Mouse (Mus musculus): ENCODE results near the gene Mvb12b. TPM values are rescaled to one million over a fixed set of nuclear protein-coding genes. Genes with fewer than 3 reads are reported as not detected.

The Mvb12b gene
- polyA plus RNA-seq, 1 experiment from 2014 or later, result 24.0 TPM

DNA sequence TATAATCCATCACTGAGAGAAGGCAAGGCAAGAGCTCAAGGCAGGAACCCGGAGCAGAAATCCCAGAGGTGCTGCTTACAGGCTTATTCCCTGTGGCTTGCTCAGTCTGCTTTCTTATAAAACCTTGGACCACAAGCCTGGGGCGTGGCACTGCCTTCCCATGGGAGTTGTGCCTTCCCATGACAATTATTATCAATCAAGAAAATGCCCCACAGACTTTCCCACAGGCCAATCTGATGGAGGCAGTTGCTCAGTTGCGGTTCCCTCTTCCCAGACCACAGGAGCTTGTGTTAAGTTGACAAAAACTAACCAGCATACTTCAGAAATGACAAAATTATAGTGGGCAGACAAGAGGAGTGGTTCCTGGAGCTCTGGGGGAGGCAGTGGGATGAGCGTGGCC lies 19.4 kb downstream of the Mvb12b start:
- H3K4me2 ChIP-seq (ENCODE audit: low read length), result no peak overlapping the region
- no peaks in the 10 kb centered on the region for H3K27me3 ChIP-seq (ENCODE audit: insufficient read depth, low read length)
- H3K4me3 ChIP-seq (replicated peaks; ENCODE audit: low read depth, low read length), result no peak overlapping the region
- DNase-seq (ENCODE audit: low spot score), result no peak
- peaks cover 6% of the 10 kb centered on the region; the same call in 1 of the 2 replicates for H3K36me3 ChIP-seq (ENCODE audit: insufficient read depth, low read length)
- ATAC-seq (replicated peaks; ENCODE audit: low FRiP score, low read depth), result no peak
- H3K4me1 ChIP-seq (replicated peaks; ENCODE audit: insufficient read depth, low read length), result peaks cover 37% of the 10 kb centered on the region; the same call in 1 of the 2 replicates
- H3K9me3 ChIP-seq (replicated peaks; ENCODE audit: low read length), result no peaks in the 10 kb centered on the region
- no peak for TF ChIP-seq CTCF (IDR thresholded peaks at IDR 0.05; ENCODE audit: low read depth)
- no peak overlapping the region for H3K27ac ChIP-seq
- 90% methylated on average over 4 of the region's 4 CpGs for WGBS
- no peak overlapping the region for H3K9ac ChIP-seq (ENCODE audit: low read depth, low read length)

DNA sequence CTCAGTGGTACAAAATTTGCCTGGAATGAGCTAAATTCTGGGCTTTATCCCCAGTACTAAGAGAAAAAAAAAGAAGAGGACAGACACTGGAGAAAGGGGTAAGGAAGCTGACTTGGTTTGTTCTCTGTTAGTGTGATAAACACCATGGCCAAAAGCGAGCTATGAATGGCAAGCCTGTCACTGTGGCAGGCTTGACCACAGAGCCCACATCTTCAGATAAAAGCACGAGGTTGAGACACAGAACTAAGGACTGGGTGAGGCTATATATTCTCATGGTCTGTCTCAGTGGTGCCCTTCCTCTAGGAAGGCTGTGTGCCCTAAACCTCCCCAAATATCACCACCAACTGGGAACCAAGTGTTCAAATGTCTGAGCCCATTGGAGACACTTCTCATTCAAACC lies 31.0 kb downstream of the Mvb12b start:
- DNase-seq (ENCODE audit: low spot score), result no peak
- Histone ChIP-seq H3K4me3 (replicated peaks; ENCODE audit: low read depth, low read length) (no peak overlapping the region), H3K9me3 (replicated peaks; ENCODE audit: low read length) (no peaks in the 10 kb centered on the region), H3K4me2 (ENCODE audit: low read length) (no peak overlapping the region), H3K9ac (ENCODE audit: low read depth, low read length) (no peak overlapping the region), H3K27me3 (ENCODE audit: insufficient read depth, low read length) (no peaks in the 10 kb centered on the region), H3K27ac (no peak overlapping the region), H3K4me1 (replicated peaks; ENCODE audit: insufficient read depth, low read length) (no peaks in the 10 kb centered on the region), H3K36me3 (ENCODE audit: insufficient read depth, low read length) (0 out of 2 replicates have a peak, but pooled peaks cover 5% of the 10 kb centered on the region)
- ATAC-seq (replicated peaks; ENCODE audit: low FRiP score, low read depth), result no peak
- 81% methylated on average over 2 of the region's 2 CpGs for WGBS
- TF ChIP-seq CTCF (IDR thresholded peaks at IDR 0.05; ENCODE audit: low read depth), result no peak

DNA sequence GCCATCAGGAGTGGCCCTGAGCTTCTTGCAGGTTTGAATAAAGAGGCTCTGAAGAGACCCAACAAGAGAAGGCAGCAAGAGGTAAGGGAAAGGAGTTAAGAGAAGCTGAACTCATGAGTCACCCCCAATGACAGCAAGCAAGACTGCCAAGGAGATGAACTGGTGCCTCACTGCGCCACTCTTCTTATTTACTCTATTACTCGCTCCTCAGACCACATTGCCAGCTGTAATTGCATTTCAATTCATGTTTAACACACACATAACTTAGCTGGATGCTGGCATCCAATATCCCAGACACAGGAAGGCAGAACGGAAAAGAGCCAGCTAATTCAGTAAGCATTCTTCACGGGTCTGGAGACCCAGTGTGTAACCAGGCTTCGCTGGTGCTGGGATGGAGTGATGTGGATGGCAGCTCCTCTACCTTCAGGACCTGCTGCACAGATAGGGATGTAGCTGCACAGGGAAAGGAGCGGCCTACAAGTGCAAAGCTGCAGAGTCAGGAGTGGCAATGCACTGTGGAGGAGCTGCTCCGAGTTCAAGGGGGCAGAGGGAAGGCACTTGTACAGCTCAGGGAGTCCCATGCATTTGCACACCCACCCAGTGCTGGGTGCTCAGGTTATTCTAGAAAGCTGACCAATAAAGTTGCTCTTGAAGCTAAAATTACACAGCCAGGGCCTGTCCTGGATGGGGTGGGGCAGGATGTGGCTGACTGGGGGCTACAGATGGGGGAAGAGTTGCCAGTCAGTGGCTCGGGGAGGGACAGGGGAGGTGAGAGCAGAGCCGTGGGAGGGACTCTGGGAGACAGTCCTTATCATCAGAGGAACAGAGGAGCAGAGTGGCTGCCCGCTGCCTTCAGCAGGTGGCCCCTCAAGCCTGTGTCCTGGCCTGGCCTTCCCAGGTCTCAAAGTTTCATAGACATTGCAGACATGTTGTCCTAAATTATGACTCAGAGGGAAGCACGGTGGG lies 34.5 kb downstream of the Mvb12b start:
- no peak for ATAC-seq (replicated peaks; ENCODE audit: low FRiP score, low read depth)
- Histone ChIP-seq H3K36me3 (ENCODE audit: insufficient read depth, low read length) (0 out of 2 replicates have a peak, but pooled peaks cover 4% of the 10 kb centered on the region), H3K27ac (no peak overlapping the region), H3K9ac (ENCODE audit: low read depth, low read length) (no peak overlapping the region), H3K27me3 (ENCODE audit: insufficient read depth, low read length) (no peaks in the 10 kb centered on the region), H3K4me2 (ENCODE audit: low read length) (no peak overlapping the region), H3K4me3 (replicated peaks; ENCODE audit: low read depth, low read length) (no peak overlapping the region), H3K4me1 (replicated peaks; ENCODE audit: insufficient read depth, low read length) (no peaks in the 10 kb centered on the region), H3K9me3 (replicated peaks; ENCODE audit: low read length) (no peaks in the 10 kb centered on the region)
- 68% methylated on average over 11 of the region's 11 CpGs for WGBS
- no peak for TF ChIP-seq CTCF (IDR thresholded peaks at IDR 0.05; ENCODE audit: low read depth)
- no peak for DNase-seq (ENCODE audit: low spot score)

DNA sequence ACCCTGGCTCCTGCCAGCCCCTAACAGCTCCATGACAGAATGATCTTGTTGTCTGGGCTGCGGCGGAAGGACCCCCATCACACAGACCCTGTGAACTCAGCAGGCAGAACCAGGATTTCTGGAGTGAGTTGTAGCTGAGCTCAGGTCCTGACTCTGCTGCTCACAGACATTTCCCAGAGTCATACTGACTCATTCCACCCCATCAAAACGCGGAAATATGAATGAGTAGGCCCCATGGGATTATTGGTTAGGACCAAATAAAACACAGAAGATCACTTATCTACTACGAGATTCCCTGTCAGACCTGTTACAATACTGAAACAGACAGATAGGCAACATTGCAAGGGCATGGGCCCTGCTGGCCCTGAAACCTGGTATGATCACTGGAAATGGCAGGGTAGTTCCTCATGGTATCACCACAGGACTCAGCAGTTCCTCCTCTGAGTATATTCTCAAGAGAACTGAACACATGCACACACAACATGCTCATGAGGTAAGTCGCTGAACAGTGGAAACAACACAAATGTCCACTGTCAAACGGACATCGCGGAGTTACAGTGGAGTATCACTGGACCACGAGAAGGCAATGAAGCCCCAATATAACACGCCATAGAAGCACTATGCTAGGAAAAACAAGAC lies 40.4 kb downstream of the Mvb12b start:
- Histone ChIP-seq H3K36me3 (ENCODE audit: insufficient read depth, low read length) (no peaks in the 10 kb centered on the region), H3K9ac (ENCODE audit: low read depth, low read length) (no peak overlapping the region), H3K4me1 (replicated peaks; ENCODE audit: insufficient read depth, low read length) (no peaks in the 10 kb centered on the region; the same call in 1 of the 2 replicates), H3K9me3 (replicated peaks; ENCODE audit: low read length) (no peaks in the 10 kb centered on the region), H3K27ac (no peak overlapping the region), H3K4me3 (replicated peaks; ENCODE audit: low read depth, low read length) (no peak overlapping the region), H3K4me2 (ENCODE audit: low read length) (no peak overlapping the region), H3K27me3 (ENCODE audit: insufficient read depth, low read length) (no peaks in the 10 kb centered on the region)
- 76% methylated on average over 11 of the region's 11 CpGs for WGBS
- no peak for DNase-seq (ENCODE audit: low spot score)
- TF ChIP-seq CTCF (IDR thresholded peaks at IDR 0.05; ENCODE audit: low read depth), result no peak
- no peak for ATAC-seq (replicated peaks; ENCODE audit: low FRiP score, low read depth)

DNA sequence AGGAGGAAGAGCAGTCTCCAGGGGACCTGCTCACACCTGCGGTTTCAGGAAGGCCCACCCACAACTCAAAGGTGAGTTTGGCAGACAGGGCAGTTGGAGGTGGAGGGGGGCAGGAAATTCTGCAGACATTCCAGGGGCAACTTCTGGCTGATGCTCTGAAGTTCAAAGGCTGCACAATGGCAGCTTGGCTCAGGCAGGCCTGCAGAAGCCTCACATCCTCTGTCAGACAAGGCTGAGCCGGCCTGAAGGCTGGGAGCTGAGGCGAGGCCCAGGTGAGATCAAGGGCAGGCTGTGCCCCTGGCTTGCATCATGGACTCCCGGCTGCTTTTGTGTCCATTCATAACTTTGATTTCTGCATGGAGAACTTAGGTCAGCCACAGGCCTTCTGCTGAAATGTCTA lies 41.1 kb downstream of the Mvb12b start:
- ATAC-seq (replicated peaks; ENCODE audit: low FRiP score, low read depth), result no peak
- H3K27me3 ChIP-seq (ENCODE audit: insufficient read depth, low read length), result no peaks in the 10 kb centered on the region
- no peaks in the 10 kb centered on the region; the same call in 1 of the 2 replicates for H3K4me1 ChIP-seq (replicated peaks; ENCODE audit: insufficient read depth, low read length)
- 48% methylated on average over 4 of the region's 4 CpGs for WGBS
- H3K9me3 ChIP-seq (replicated peaks; ENCODE audit: low read length), result no peaks in the 10 kb centered on the region
- H3K36me3 ChIP-seq (ENCODE audit: insufficient read depth, low read length), result no peaks in the 10 kb centered on the region
- no peak for TF ChIP-seq CTCF (IDR thresholded peaks at IDR 0.05; ENCODE audit: low read depth)
- no peak overlapping the region for H3K9ac ChIP-seq (ENCODE audit: low read depth, low read length)
- no peak for DNase-seq (ENCODE audit: low spot score)
- H3K27ac ChIP-seq, result no peak overlapping the region
- H3K4me3 ChIP-seq (replicated peaks; ENCODE audit: low read depth, low read length), result no peak overlapping the region
- no peak overlapping the region for H3K4me2 ChIP-seq (ENCODE audit: low read length)

DNA sequence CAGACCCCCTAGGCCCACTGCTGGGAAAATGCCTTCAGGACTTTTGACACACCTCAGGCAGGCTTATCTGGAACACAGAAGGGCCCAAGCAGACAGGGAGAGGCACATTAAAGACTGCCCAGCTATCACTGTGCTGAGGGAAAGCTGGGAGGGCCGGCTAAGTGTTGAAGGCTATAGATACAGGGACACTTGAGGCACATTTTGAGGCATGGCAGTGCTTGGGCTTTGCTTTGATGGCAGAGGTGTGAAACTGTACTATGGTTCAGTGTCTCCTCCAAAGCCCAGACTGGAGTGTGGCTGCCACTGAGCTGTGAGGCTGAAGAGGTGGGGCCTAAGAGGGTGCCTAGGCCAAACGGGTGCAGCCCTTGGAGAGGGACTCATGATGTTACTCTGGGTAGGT lies 44.1 kb downstream of the Mvb12b start:
- DNase-seq (ENCODE audit: low spot score), result no peak
- ATAC-seq (replicated peaks; ENCODE audit: low FRiP score, low read depth), result no peak
- Histone ChIP-seq H3K36me3 (ENCODE audit: insufficient read depth, low read length) (no peaks in the 10 kb centered on the region), H3K9me3 (replicated peaks; ENCODE audit: low read length) (no peaks in the 10 kb centered on the region), H3K4me3 (replicated peaks; ENCODE audit: low read depth, low read length) (no peak overlapping the region), H3K4me2 (ENCODE audit: low read length) (no peak overlapping the region), H3K27me3 (ENCODE audit: insufficient read depth, low read length) (no peaks in the 10 kb centered on the region), H3K27ac (no peak overlapping the region), H3K9ac (ENCODE audit: low read depth, low read length) (no peak overlapping the region), H3K4me1 (replicated peaks; ENCODE audit: insufficient read depth, low read length) (no peaks in the 10 kb centered on the region; the same call in 1 of the 2 replicates)
- TF ChIP-seq CTCF (IDR thresholded peaks at IDR 0.05; ENCODE audit: low read depth), result no peak
- WGBS, result 47% methylated on average over 2 of the region's 2 CpGs
